Mouse (Mus musculus): ENCODE data around the gene Macrod2. TPM values are rescaled to one million over a fixed set of nuclear protein-coding genes. Genes with fewer than 3 reads are reported as not detected.

Gene Macrod2
- polyA plus RNA-seq, 1 experiment from 2014 or later: 42.1 TPM

DNA sequence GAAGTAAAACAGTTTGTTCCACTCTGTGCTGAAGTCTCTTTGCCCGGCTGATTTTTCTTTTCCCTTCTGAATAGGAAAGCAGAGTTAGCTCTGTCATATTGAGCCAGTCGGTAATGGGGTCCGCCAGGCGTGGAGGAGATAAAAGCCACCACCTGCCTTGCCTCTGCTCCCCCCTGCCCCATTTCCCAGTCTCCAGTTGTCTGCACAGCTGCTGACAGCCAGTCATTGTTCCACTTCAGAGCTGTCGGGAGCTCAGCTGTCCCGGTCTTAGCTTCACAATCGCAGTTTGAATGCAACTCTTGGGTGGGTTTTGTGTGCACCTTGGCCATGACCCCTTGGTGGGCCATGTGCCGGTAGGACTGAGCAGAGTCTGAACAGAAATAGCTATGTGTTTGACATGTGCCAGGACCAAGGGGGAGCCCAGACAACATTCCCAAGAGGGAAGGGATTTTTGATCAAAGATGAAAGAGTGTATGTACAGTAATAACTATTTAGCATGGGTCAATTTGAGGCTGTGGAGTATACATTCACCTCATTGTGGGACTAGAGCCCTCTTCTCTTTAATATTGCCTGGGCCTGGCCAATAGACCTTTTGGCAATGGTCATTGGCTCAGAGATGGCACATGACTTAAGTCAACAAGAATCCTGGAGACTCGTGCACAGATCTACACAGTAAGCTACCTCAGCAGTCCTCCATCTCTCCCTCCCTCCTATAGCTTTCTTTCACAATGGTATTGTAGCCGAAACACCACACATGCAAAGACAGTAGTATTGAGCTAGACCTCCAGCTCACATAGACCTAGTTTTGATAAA lies 917.2 kb downstream of the Macrod2 start:
- Histone ChIP-seq H3K4me3 (ENCODE audit: low read depth, low read length) (no peak overlapping the region), H3K27ac (replicated peaks; ENCODE audit: low read depth, low read length) (no peak overlapping the region), H3K4me1 (ENCODE audit: control insufficient read depth, insufficient read depth, low read length) (no peaks in the 10 kb centered on the region), H3K4me2 (ENCODE audit: low read depth, severe bottlenecking) (no peak overlapping the region), H3K9ac (ENCODE audit: low read length) (no peak overlapping the region), H3K9me3 (ENCODE audit: control insufficient read depth, low read length) (no peaks in the 10 kb centered on the region), H3K27me3 (ENCODE audit: control insufficient read depth, insufficient read depth, low read length) (no peaks in the 10 kb centered on the region), H3K36me3 (ENCODE audit: control insufficient read depth, insufficient read depth, low read length) (no peaks in the 10 kb centered on the region)
- WGBS: 74% methylated on average over 10 of the region's 10 CpGs
- peak; percentile 31 for DNase-seq (ENCODE audit: low spot score)
- peak; percentile 70 for ATAC-seq (ENCODE audit: insufficient number of reproducible peaks, low FRiP score, low TSS enrichment, low read depth)

DNA sequence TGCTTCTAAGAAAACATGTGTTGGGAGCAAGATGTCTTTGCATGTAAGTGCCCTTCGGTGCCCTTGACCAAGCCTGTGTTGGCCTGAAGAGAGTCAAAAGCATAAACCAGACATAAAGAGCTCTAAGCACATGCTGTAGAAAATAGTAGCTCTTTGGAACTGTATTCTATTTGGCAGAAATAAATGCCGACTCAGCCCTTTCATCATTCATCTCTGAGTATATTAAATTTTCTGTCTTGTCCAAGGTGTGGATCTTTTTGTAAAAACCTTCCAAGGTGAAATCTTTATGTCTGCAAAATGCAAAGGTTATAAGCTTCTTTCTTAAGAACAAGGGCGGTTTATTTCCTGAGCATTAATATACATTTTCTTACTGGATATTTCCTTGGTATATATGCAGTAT lies 920.2 kb downstream of the Macrod2 start:
- H3K4me3 ChIP-seq (ENCODE audit: low read depth, low read length): no peak overlapping the region
- ATAC-seq (ENCODE audit: insufficient number of reproducible peaks, low FRiP score, low TSS enrichment, low read depth): no peak
- 91% methylated on average over 3 of the region's 3 CpGs for WGBS
- no peak overlapping the region for H3K27ac ChIP-seq (replicated peaks; ENCODE audit: low read depth, low read length)
- H3K4me1 ChIP-seq (ENCODE audit: control insufficient read depth, insufficient read depth, low read length): no peaks in the 10 kb centered on the region
- no peaks in the 10 kb centered on the region for H3K27me3 ChIP-seq (ENCODE audit: control insufficient read depth, insufficient read depth, low read length)
- H3K9ac ChIP-seq (ENCODE audit: low read length): no peak overlapping the region
- no peaks in the 10 kb centered on the region for H3K36me3 ChIP-seq (ENCODE audit: control insufficient read depth, insufficient read depth, low read length)
- no peaks in the 10 kb centered on the region for H3K9me3 ChIP-seq (ENCODE audit: control insufficient read depth, low read length)
- DNase-seq (ENCODE audit: low spot score): no peak
- H3K4me2 ChIP-seq (ENCODE audit: low read depth, severe bottlenecking): no peak overlapping the region

DNA sequence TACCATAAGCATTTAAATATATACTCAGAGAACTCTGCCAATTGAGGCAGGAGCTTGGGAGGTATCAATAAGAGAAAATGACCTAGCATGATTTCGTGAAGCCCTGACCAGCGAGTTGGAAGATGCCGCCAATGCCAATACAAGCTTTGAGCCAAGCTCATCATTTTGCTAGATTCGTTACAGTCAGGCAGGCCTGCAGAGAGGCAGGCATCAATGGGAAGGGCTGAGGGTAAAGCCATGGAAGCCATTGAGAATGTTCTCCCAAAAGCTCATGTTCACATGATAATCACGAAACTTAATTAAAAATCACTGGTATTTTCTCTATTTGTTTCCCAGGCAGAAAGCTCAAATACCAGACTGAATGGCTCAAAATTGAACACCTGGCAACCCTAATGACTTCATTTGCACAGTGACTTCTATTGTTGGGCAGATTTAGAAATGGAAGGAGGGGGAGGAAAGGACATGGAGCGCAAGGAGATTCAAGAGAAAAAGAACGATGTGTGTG lies 928.9 kb downstream of the Macrod2 start:
- no peak for ATAC-seq (ENCODE audit: insufficient number of reproducible peaks, low FRiP score, low TSS enrichment, low read depth)
- Histone ChIP-seq H3K4me3 (ENCODE audit: low read depth, low read length) (no peak overlapping the region), H3K9me3 (ENCODE audit: control insufficient read depth, low read length) (no peaks in the 10 kb centered on the region), H3K9ac (ENCODE audit: low read length) (no peak overlapping the region), H3K36me3 (ENCODE audit: control insufficient read depth, insufficient read depth, low read length) (no peaks in the 10 kb centered on the region), H3K4me1 (ENCODE audit: control insufficient read depth, insufficient read depth, low read length) (no peaks in the 10 kb centered on the region), H3K27me3 (ENCODE audit: control insufficient read depth, insufficient read depth, low read length) (no peaks in the 10 kb centered on the region), H3K27ac (replicated peaks; ENCODE audit: low read depth, low read length) (no peak overlapping the region), H3K4me2 (ENCODE audit: low read depth, severe bottlenecking) (no peak overlapping the region)
- DNase-seq (ENCODE audit: low spot score): no peak
- WGBS: 86% methylated on average over 7 of the region's 7 CpGs

DNA sequence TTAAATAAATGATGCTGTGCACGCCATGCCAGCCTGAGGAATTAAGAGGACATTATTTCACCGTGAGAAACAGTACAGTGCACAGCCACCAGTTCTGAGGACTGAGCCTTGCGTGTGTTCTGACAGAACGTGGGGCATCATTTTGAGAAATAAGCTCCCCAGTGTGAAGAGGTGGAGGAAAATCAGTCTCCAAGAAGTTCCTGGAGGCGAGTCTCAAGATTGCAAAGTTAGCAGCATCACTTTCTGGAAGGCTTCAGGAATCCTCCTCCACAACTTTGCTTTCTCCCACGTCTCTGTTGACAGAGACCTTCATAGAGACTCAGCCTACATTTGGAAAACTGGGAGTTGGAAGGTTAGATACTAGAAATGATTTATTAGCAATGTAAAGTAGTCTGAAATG lies 932.2 kb downstream of the Macrod2 start:
- WGBS: 76% methylated on average over 6 of the region's 6 CpGs
- no peak overlapping the region for H3K9ac ChIP-seq (ENCODE audit: low read length)
- H3K9me3 ChIP-seq (ENCODE audit: control insufficient read depth, low read length): no peaks in the 10 kb centered on the region
- ATAC-seq (ENCODE audit: insufficient number of reproducible peaks, low FRiP score, low TSS enrichment, low read depth): no peak
- DNase-seq (ENCODE audit: low spot score): no peak
- no peak overlapping the region for H3K4me3 ChIP-seq (ENCODE audit: low read depth, low read length)
- no peak overlapping the region for H3K4me2 ChIP-seq (ENCODE audit: low read depth, severe bottlenecking)
- H3K27ac ChIP-seq (replicated peaks; ENCODE audit: low read depth, low read length): no peak overlapping the region
- no peaks in the 10 kb centered on the region for H3K4me1 ChIP-seq (ENCODE audit: control insufficient read depth, insufficient read depth, low read length)
- H3K27me3 ChIP-seq (ENCODE audit: control insufficient read depth, insufficient read depth, low read length): no peaks in the 10 kb centered on the region
- H3K36me3 ChIP-seq (ENCODE audit: control insufficient read depth, insufficient read depth, low read length): no peaks in the 10 kb centered on the region

DNA sequence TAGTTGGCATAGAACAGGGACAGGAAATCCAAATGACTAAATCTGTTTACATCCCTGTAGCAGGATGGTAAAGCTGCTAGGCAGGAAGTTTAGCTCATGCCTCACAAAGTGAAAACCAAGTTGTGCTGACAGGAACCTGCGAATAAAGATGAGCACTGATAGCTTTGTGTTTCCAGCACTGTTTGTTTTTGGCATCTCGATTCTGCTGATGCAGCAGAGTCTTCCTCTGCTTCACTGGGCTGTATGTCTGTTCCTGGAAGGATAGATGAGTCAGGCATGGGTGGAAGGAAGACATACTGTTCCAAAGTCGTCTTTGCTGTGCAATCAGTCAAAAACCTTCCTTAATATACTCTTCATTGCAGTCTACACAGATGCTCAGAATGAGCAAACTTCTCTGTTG lies 942.6 kb downstream of the Macrod2 start:
- DNase-seq (ENCODE audit: low spot score): no peak
- no peaks in the 10 kb centered on the region for H3K36me3 ChIP-seq (ENCODE audit: control insufficient read depth, insufficient read depth, low read length)
- H3K9ac ChIP-seq (ENCODE audit: low read length): no peak overlapping the region
- no peak overlapping the region for H3K4me3 ChIP-seq (ENCODE audit: low read depth, low read length)
- H3K27me3 ChIP-seq (ENCODE audit: control insufficient read depth, insufficient read depth, low read length): no peaks in the 10 kb centered on the region
- H3K9me3 ChIP-seq (ENCODE audit: control insufficient read depth, low read length): no peaks in the 10 kb centered on the region
- H3K27ac ChIP-seq (replicated peaks; ENCODE audit: low read depth, low read length): no peak overlapping the region
- ATAC-seq (ENCODE audit: insufficient number of reproducible peaks, low FRiP score, low TSS enrichment, low read depth): no peak
- H3K4me1 ChIP-seq (ENCODE audit: control insufficient read depth, insufficient read depth, low read length): no peaks in the 10 kb centered on the region
- 73% methylated on average over 3 of the region's 3 CpGs for WGBS
- no peak overlapping the region for H3K4me2 ChIP-seq (ENCODE audit: low read depth, severe bottlenecking)

DNA sequence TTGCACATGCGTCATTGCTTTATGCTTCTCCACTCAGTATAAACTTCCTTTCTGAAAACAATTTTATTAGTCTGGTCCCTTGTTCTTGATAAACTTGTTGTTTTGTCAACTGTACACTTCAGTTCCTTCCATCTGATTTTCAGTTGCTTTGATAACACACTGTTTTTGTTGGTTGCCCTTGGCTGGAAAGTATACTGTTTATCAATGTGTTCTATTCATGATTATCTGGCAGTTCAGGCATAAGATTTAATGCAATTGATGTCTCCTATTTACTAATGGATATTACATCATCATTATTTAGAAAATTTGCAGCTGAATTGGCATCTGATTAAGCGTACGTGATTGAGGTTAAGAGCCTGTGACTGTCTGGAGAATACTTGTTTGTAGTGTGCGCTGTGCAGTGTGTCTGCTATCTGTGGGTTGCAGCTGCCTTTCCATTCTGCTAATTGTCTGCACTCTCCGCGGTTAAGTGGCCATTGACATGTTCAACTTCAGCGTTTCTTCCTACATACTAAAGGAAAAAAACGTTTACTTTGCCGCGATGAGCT lies 949.0 kb downstream of the Macrod2 start:
- Histone ChIP-seq H3K4me1 (ENCODE audit: control insufficient read depth, insufficient read depth, low read length) (no peaks in the 10 kb centered on the region), H3K4me2 (ENCODE audit: low read depth, severe bottlenecking) (no peak overlapping the region), H3K27ac (replicated peaks; ENCODE audit: low read depth, low read length) (no peak overlapping the region), H3K4me3 (ENCODE audit: low read depth, low read length) (no peak overlapping the region), H3K9ac (ENCODE audit: low read length) (no peak overlapping the region), H3K36me3 (ENCODE audit: control insufficient read depth, insufficient read depth, low read length) (no peaks in the 10 kb centered on the region), H3K27me3 (ENCODE audit: control insufficient read depth, insufficient read depth, low read length) (no peaks in the 10 kb centered on the region), H3K9me3 (ENCODE audit: control insufficient read depth, low read length) (no peaks in the 10 kb centered on the region)
- DNase-seq (ENCODE audit: low spot score): no peak
- WGBS: 90% methylated on average over 10 of the region's 10 CpGs
- ATAC-seq (ENCODE audit: insufficient number of reproducible peaks, low FRiP score, low TSS enrichment, low read depth): no peak

DNA sequence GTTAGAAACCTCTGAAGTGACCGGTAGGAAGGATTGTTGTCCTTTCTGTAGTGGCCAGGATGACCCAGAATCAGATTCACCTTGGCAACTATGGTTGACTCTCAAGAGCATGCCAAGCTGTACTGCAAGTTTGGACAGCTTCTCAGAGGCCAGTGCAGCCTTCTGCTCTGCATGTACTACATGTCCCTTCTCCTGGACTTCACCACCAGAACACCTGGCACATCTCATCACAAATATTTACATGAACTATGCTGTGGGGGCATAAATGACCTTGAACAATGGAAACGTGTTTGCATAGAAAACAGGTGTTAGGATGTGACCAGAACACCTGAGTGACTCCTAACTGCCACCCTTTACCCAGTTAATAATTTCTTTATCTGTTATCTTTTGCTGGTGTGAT lies 957.5 kb downstream of the Macrod2 start:
- no peak overlapping the region for H3K4me2 ChIP-seq (ENCODE audit: low read depth, severe bottlenecking)

DNA sequence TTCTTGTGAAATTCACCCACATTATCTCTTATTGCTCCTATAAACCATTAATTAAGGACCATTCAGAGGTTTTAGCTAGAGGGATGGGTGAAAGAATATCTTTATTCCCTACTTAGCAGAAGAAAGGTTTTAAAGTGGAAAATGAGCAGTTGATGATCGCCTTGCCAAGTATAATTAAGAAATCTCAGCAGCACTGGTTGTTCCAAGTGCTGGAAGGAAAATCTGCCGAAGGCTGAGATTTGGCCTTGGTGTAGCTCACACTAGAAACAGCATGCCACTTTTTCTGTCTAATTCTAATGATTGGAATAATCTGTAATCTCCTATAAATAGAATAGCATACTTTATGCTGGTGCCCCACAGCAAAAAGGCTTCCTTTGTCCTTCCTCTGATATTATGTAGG lies 993.5 kb downstream of the Macrod2 start:
- no peak overlapping the region for H3K4me3 ChIP-seq (ENCODE audit: low read depth, low read length)

More for the DNA sequence above, 957.5 kb downstream of the Macrod2 start:
- Histone ChIP-seq H3K9ac (ENCODE audit: low read length) (no peak overlapping the region), H3K36me3 (ENCODE audit: control insufficient read depth, insufficient read depth, low read length) (no peaks in the 10 kb centered on the region), H3K4me3 (ENCODE audit: low read depth, low read length) (no peak overlapping the region), H3K9me3 (ENCODE audit: control insufficient read depth, low read length) (no peaks in the 10 kb centered on the region), H3K4me1 (ENCODE audit: control insufficient read depth, insufficient read depth, low read length) (no peaks in the 10 kb centered on the region), H3K27me3 (ENCODE audit: control insufficient read depth, insufficient read depth, low read length) (no peaks in the 10 kb centered on the region), H3K27ac (replicated peaks; ENCODE audit: low read depth, low read length) (no peak overlapping the region)
- DNase-seq (ENCODE audit: low spot score) (no peak), ATAC-seq (ENCODE audit: insufficient number of reproducible peaks, low FRiP score, low TSS enrichment, low read depth) (no peak)
- WGBS: 88% methylated on average over 2 of the region's 2 CpGs

More for the DNA sequence above, 993.5 kb downstream of the Macrod2 start:
- no peak for DNase-seq (ENCODE audit: low spot score)
- H3K27me3 ChIP-seq (ENCODE audit: control insufficient read depth, insufficient read depth, low read length): no peaks in the 10 kb centered on the region
- peaks cover 3% of the 10 kb centered on the region; the same call in 1 of the 2 replicates for H3K4me1 ChIP-seq (ENCODE audit: control insufficient read depth, insufficient read depth, low read length)
- no peaks in the 10 kb centered on the region for H3K9me3 ChIP-seq (ENCODE audit: control insufficient read depth, low read length)
- H3K36me3 ChIP-seq (ENCODE audit: control insufficient read depth, insufficient read depth, low read length): no peaks in the 10 kb centered on the region
- H3K27ac ChIP-seq (replicated peaks; ENCODE audit: low read depth, low read length): no peak overlapping the region
- ATAC-seq (ENCODE audit: insufficient number of reproducible peaks, low FRiP score, low TSS enrichment, low read depth): no peak
- no peak overlapping the region for H3K9ac ChIP-seq (ENCODE audit: low read length)
- 83% methylated on average over 2 of the region's 2 CpGs for WGBS
- H3K4me2 ChIP-seq (ENCODE audit: low read depth, severe bottlenecking): no peak overlapping the region
